Mouse (Mus musculus) embryonic facial prominence, embryonic 10.5 days (tissue): ENCODE data around the gene Gmnn. TPM values are rescaled to one million over a fixed set of nuclear protein-coding genes. Genes with fewer than 3 reads are reported as not detected.
A peak's percentile ranks its signal among the peaks of the same experiment; 100 is the strongest.

Experiments
- DNase-seq: peaks from one replicate; pipeline ENCODE4 v3.0.0-alpha.2; 2017; ENCODE audit warnings: low spot score
- H3K27ac ChIP-seq: fragments of 300-500 bp; sonication (generic); replicated peaks from 2 replicates; pipeline ENCODE4 v1.5.1; 2016; ENCODE audit warnings: mild to moderate bottlenecking
- H3K27me3 ChIP-seq: fragments of 300-500 bp; sonication (generic); replicated peaks from 2 replicates; pipeline ENCODE4 v1.6.1; 2016; ENCODE audit warnings: low read depth, mild to moderate bottlenecking; ENCODE audit not compliant: poor library complexity, severe bottlenecking
- H3K36me3 ChIP-seq: fragments of 300-500 bp; sonication (generic); replicated peaks from 2 replicates; pipeline ENCODE4 v1.6.1; 2016; ENCODE audit warnings: mild to moderate bottlenecking, moderate library complexity
- H3K4me1 ChIP-seq: fragments of 300-500 bp; sonication (generic); 2 replicates; pipeline ENCODE4 v1.6.1; 2016
- H3K4me3 ChIP-seq: fragments of 300-500 bp; sonication (generic); 2 replicates; pipeline ENCODE4 v1.5.1; 2016; ENCODE audit warnings: mild to moderate bottlenecking, moderate library complexity
- H3K9me3 ChIP-seq: fragments of 300-500 bp; sonication (generic); 2 replicates; pipeline ENCODE4 v1.6.1; 2016; ENCODE audit warnings: mild to moderate bottlenecking
- WGBS: fragments of 180-500 bp; shearing (Covaris S2); methylation state at CpG from one replicate; pipeline ENCODE4 v1.1.7; 2016; 5-methylcytosine and 5-hydroxymethylcytosine counted together
- polyA plus RNA-seq: library from polyadenylated mRNA; unstranded; fragments of >200 nt; fragmentation: Nextera tagmentation; extraction: Ambion mirVana; gene quantifications from 2 replicates; pipeline ENCODE4 v1.2.1, GENCODE M21; 2016

Gmnn gene
- polyA plus RNA-seq, 1 experiment from 2014 or later: 177 TPM

GRCm38 (mm10) chr13:24757820-24758564 is 3.7 kb downstream of the Gmnn start:
- H3K27me3 ChIP-seq: no peaks in the 10 kb centered on the region
- peaks cover 21% of the 10 kb centered on the region for H3K4me1 ChIP-seq
- H3K9me3 ChIP-seq: no peaks in the 10 kb centered on the region
- DNase-seq: no peak
- no peak overlapping the region for H3K27ac ChIP-seq
- WGBS: 89% methylated on average over 12 of the region's 12 CpGs
- peaks cover 71% of the 10 kb centered on the region for H3K36me3 ChIP-seq
- no peak overlapping the region for H3K4me3 ChIP-seq

DNA sequence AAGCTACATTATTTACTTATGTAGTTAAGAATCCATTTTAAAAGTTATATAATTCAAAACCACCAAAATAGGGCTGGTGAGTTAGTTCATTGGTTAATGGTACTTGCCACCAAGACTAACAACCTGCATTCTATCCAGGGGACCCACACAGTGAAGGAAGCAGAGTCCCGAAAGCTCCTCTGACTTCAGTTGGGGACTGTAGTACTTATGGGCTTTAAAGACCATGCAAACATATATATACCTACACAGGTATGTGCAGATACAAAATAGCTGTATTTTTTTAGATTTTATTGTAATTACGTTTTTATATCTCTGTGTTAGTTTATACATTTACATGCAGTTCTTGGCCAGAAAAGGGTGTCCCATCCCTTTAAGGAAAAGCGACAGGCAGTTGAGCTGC is 5.0 kb downstream of the Gmnn start:
- H3K9me3 ChIP-seq: no peaks in the 10 kb centered on the region
- DNase-seq: no peak
- peaks cover 15% of the 10 kb centered on the region for H3K4me1 ChIP-seq
- no peak overlapping the region for H3K4me3 ChIP-seq
- H3K27ac ChIP-seq: no peak overlapping the region
- H3K27me3 ChIP-seq: no peaks in the 10 kb centered on the region
- WGBS: 95% methylated on average over 3 of the region's 3 CpGs
- peaks cover 83% of the 10 kb centered on the region for H3K36me3 ChIP-seq

GRCm38 (mm10) chr13:24751396-24751795 is 10.3 kb downstream of the Gmnn start:
- Histone ChIP-seq H3K27ac (no peak overlapping the region), H3K36me3 (peaks cover 83% of the 10 kb centered on the region), H3K9me3 (no peaks in the 10 kb centered on the region), H3K4me3 (no peak overlapping the region), H3K27me3 (no peaks in the 10 kb centered on the region), H3K4me1 (no peaks in the 10 kb centered on the region)
- 92% methylated on average over 8 of the region's 8 CpGs for WGBS
- DNase-seq: no peak

- Histone ChIP-seq H3K4me3 (no peak overlapping the region), H3K27me3 (no peaks in the 10 kb centered on the region), H3K4me1 (no peaks in the 10 kb centered on the region), H3K27ac (no peak overlapping the region), H3K9me3 (no peaks in the 10 kb centered on the region), H3K36me3 (peaks cover 77% of the 10 kb centered on the region)
- 92% methylated on average over 8 of the region's 8 CpGs for WGBS
- DNase-seq: no peak
These were observed 10.9 kb downstream of the Gmnn start for GRCm38 (mm10) chr13:24750807-24751206.

DNA sequence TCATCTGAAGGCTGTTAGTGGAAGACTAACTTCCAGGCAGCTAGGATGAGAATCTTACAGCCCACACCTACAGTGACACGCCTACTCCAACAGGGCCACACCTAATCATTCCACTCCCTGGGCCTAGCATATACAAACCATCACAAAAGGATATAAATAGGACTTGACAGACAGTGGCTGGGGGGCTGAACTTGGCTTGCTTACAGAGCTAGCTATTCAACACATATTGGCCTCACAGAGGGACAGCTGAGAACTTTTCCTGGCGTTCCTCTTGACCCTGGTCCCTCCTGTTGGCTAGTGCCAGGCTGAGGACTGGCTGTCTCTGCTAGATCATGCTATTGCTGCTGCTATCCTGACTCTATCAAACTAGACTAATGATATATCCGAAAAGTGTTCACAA is 13.9 kb downstream of the Gmnn start:
- no peaks in the 10 kb centered on the region for H3K9me3 ChIP-seq
- H3K27ac ChIP-seq: no peak overlapping the region
- WGBS: 86% methylated on average over 3 of the region's 3 CpGs
- DNase-seq: no peak
- peaks cover 60% of the 10 kb centered on the region for H3K36me3 ChIP-seq
- H3K4me3 ChIP-seq: no peak overlapping the region
- H3K27me3 ChIP-seq: no peaks in the 10 kb centered on the region
- no peaks in the 10 kb centered on the region for H3K4me1 ChIP-seq

DNA sequence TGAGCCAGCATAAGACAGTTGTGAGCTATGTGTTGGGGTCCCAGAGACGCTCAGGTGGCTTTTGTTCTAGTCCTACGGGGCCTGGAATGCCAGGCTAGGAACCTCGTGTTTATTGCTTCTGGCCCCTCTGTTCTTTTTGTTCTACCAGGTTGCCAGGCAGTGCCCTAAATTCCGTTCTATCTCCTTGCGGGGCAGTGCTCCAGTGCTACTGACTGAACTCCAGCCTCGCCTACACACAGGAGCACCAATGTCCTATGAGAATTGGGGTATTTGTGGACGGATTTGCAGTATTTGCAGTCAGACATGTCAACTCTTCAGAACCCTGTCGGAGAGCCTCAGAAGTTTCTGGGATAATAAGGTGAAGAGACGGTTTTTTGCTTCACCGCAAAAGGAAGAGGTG is 20.7 kb downstream of the Gmnn start, which contains the start of gene Armh2:
Gene Armh2, plus strand, starts transcription at position 205 of the 400 bp plus-strand sequence.
- Histone ChIP-seq H3K27ac (no peak within 1 kb of the TSS), H3K4me1 (no peaks in the 10 kb centered on the region), H3K27me3 (no peaks in the 10 kb centered on the region), H3K36me3 (peaks cover 30% of the 10 kb centered on the region), H3K9me3 (no peaks in the 10 kb centered on the region), H3K4me3 (no peak within 1 kb of the TSS)
- 91% methylated on average over 10 of the region's 10 CpGs for WGBS
- no peak for DNase-seq

- H3K36me3 ChIP-seq: peaks cover 12% of the 10 kb centered on the region
- WGBS: 92% methylated on average over 6 of the region's 6 CpGs
- H3K27ac ChIP-seq: no peak overlapping the region
These were observed 26.1 kb downstream of the Gmnn start for GRCm38 (mm10) chr13:24735608-24736131.

DNA sequence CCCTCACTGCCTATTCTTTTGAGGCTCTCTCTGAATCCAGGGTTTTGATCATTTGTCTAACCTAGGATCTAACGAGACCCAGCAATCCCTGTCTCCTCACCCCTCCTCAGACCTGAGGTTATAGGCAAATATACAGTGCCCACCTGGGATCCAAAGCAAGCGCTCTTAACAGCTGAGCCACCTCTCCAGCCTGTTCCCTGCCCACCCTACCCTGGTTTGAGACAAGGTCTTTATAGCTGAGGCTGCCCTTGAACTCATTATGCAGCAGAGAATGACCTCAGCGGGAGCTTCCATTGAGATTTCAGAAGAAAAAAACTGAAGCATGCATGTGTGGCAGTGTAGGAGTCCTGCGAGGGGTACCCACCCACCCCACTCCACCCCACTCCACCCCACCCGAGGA is 27.2 kb downstream of the Gmnn start:
- H3K4me3 ChIP-seq: no peak overlapping the region
- no peak for DNase-seq
- 0 out of 2 replicates have a peak, but pooled peaks cover 2% of the 10 kb centered on the region for H3K36me3 ChIP-seq
- no peaks in the 10 kb centered on the region for H3K27me3 ChIP-seq
- no peaks in the 10 kb centered on the region for H3K4me1 ChIP-seq
- 89% methylated on average over 5 of the region's 5 CpGs for WGBS
- H3K27ac ChIP-seq: no peak overlapping the region
- H3K9me3 ChIP-seq: no peaks in the 10 kb centered on the region

More at GRCm38 (mm10) chr13:24735608-24736131, 26.1 kb downstream of the Gmnn start:
- no peaks in the 10 kb centered on the region for H3K27me3 ChIP-seq
- H3K4me3 ChIP-seq: no peak overlapping the region
- H3K9me3 ChIP-seq: no peaks in the 10 kb centered on the region
- DNase-seq: no peak
- H3K4me1 ChIP-seq: no peaks in the 10 kb centered on the region

- no peak for DNase-seq
- no peaks in the 10 kb centered on the region for H3K36me3 ChIP-seq
- no peak overlapping the region for H3K27ac ChIP-seq
- H3K4me1 ChIP-seq: peaks cover 10% of the 10 kb centered on the region
- H3K9me3 ChIP-seq: no peaks in the 10 kb centered on the region
- H3K4me3 ChIP-seq: no peak overlapping the region
- no peaks in the 10 kb centered on the region for H3K27me3 ChIP-seq
- 89% methylated on average over 5 of the region's 5 CpGs for WGBS
These were observed 32.6 kb downstream of the Gmnn start for GRCm38 (mm10) chr13:24729128-24729527.

DNA sequence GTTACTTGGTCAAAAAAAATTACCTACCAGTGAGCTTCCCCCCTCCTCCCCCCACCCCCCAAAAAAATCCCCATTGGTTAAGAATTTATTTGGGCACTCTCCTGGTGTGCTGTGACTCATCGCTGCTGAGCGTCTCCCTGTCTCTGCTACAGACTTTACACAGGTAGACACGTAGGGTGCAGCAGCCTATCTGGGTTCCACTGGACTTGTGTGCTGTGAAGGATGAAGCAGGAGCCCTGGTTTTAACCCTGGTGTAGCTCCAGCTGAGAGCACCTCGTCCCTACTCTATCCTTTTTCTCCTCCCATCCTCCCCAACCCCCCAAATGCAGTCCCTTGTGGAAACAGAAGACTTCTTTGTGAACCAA is 37.3 kb downstream of the Gmnn start:
- no peak overlapping the region for H3K4me3 ChIP-seq
- WGBS: 59% methylated on average over 4 of the region's 4 CpGs
- DNase-seq: peak; percentile 16
- no peaks in the 10 kb centered on the region for H3K36me3 ChIP-seq
- peaks cover 15% of the 10 kb centered on the region for H3K4me1 ChIP-seq
- no peak overlapping the region for H3K27ac ChIP-seq
- no peaks in the 10 kb centered on the region for H3K27me3 ChIP-seq
- H3K9me3 ChIP-seq: no peaks in the 10 kb centered on the region

DNA sequence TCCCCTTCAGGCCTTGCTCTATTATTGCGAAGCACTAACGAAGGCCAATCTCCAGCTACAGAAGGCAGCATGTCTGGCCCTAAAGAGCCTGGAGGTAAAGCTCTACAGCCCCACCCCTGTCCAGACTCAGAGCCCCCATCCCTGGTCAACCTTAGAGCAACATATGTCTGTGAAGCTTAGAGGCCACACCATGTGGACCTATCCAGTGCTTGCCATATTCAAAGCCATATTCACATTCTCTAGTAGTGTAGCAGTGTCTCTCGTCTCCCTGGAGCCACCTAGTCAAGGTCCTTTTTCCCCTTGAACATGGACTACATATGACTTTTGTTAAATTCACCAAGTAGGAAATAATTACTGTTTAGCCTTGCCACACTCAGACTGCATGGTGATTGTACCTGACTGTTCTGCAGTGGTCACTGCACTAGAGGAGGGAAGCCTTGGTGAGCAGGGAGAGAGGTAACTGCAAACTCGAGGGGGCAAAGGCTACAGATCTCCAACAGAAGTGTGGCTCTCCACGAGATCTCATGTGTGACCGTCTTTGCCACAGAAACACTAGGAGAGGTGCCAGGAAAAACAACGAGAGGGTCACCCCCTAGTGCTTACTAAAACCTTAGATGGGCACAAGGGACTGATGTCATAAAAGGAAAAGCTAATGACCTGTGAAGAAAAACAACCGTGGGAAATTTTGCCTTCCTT is 37.9 kb downstream of the Gmnn start:
- 64% methylated on average over 8 of the region's 8 CpGs for WGBS
- DNase-seq: no peak
- H3K27ac ChIP-seq: no peak overlapping the region
- no peak overlapping the region for H3K4me3 ChIP-seq
- H3K36me3 ChIP-seq: no peaks in the 10 kb centered on the region
- H3K27me3 ChIP-seq: no peaks in the 10 kb centered on the region
- H3K4me1 ChIP-seq: peaks cover 15% of the 10 kb centered on the region
- no peaks in the 10 kb centered on the region for H3K9me3 ChIP-seq

DNA sequence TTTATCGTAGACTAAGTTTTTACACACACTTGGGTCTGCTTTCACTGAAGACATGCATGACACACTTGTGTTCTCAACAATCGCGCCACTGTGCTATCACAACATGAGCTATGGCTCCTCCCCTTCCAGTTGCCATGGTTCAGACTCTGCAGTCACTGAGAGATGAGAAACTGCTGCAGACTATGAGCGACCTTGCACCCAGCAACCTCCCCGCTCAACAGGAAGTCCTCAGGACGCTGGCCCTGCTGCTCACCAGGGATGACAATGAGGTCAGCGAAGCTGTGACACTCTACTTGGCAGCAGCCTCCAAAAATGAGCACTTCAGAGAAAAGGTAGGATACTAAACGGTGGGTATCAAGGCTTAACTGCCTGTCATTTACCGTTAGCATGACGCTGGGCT is 40.2 kb downstream of the Gmnn start:
- Histone ChIP-seq H3K4me1 (peaks cover 15% of the 10 kb centered on the region), H3K27ac (no peak overlapping the region), H3K27me3 (no peaks in the 10 kb centered on the region), H3K36me3 (no peaks in the 10 kb centered on the region), H3K4me3 (no peak overlapping the region), H3K9me3 (no peaks in the 10 kb centered on the region)
- 79% methylated on average over 10 of the region's 10 CpGs for WGBS
- DNase-seq: no peak

GRCm38 (mm10) chr13:24717677-24718076 is 44.0 kb downstream of the Gmnn start:
- no peak overlapping the region for H3K4me3 ChIP-seq
- H3K27ac ChIP-seq: no peak overlapping the region
- 77% methylated on average over 7 of the region's 7 CpGs for WGBS
- H3K9me3 ChIP-seq: no peaks in the 10 kb centered on the region
- peaks cover 5% of the 10 kb centered on the region; the same call in 1 of the 2 replicates for H3K27me3 ChIP-seq
- H3K36me3 ChIP-seq: no peaks in the 10 kb centered on the region
- H3K4me1 ChIP-seq: peaks cover 6% of the 10 kb centered on the region; the same call in 1 of the 2 replicates
- DNase-seq: no peak
